Mouse (Mus musculus) megakaryocyte, embryonic 14.5 days (primary cell): ENCODE results near the gene Bag5.

ENCODE experiments used
- FLI1 ChIP-seq: IDR thresholded peaks from 2 replicates; pipeline ENCODE4 v1.6.1; 2012; ENCODE audit warnings: low read length, inconsistent platforms, mixed read lengths
- GATA1 ChIP-seq: IDR thresholded peaks from 3 replicates; pipeline ENCODE4 v1.6.1; 2012; ENCODE audit warnings: mixed read lengths, low read length, inconsistent platforms, borderline replicate concordance

DNA sequence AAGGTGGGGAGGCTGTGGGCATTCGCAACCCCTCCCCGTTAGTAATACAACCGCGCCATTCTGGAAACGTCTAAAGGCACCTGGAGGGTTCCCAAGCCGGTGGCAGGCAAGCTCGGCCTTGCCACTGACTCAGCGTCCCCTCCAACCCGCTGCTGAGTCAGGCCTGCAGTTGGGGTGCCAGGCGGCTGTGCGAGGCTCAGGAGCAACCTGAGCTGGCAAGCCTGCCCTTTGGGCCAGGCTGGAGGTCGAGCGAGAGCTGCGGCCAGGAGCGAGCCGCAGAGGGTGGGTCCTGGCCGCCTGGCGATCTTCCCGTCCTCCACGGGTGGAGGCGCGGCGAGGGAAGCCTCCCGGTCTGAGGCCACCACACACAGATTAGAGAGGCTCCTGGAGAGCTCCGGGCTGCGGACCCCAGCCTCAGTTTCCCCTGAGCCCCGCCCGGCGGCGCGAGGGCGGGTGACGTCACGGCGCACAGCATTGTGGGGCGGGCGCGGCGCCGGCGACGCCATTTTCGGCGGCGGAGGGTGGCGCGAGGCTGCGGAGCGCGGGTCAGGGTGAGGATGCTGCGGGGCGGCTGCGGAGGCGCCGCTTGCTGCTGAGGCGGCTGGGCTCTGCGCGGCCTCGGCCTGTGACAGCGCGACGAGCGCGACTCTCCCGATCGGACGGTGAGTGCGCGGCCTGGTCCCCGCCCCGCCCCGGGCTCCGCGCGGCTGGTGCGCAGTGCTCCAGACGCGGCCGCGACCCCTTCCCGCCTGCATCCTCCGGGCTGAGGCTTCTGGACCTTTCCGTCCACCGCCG, 45.5 kb upstream of the Bag5 start, which contains the start of gene Klc1:
- TF ChIP-seq GATA1: no peak
- no peak for TF ChIP-seq FLI1
